Mouse (Mus musculus): Measurements from ENCODE around the gene Rpl37. TPM values are rescaled to one million over a fixed set of nuclear protein-coding genes. Genes with fewer than 3 reads are reported as not detected.

The Rpl37 gene
- polyA plus RNA-seq, 1 experiment: 606 TPM

GRCm38 (mm10) chr15:5105891-5106290, 10.6 kb upstream of the Rpl37 start:
- H3K27ac ChIP-seq (ENCODE audit: insufficient read depth, low read length): no peak overlapping the region
- no peak for TF ChIP-seq CTCF (IDR thresholded peaks at IDR 0.05; ENCODE audit: borderline replicate concordance, insufficient read depth, low read length)
- TF ChIP-seq POLR2A (IDR thresholded peaks at IDR 0.05; ENCODE audit: low read depth, low read length): no peak

GRCm38 (mm10) chr15:5106293-5106692, 10.2 kb upstream of the Rpl37 start:
- no peak for TF ChIP-seq CTCF (IDR thresholded peaks at IDR 0.05; ENCODE audit: borderline replicate concordance, insufficient read depth, low read length)
- no peak for TF ChIP-seq POLR2A (IDR thresholded peaks at IDR 0.05; ENCODE audit: low read depth, low read length)
- Histone ChIP-seq H3K27ac (ENCODE audit: insufficient read depth, low read length) (no peak overlapping the region), H3K4me3 (ENCODE audit: insufficient read depth, low read length) (no peak overlapping the region), H3K4me1 (ENCODE audit: control insufficient read depth, insufficient read depth, low read length) (no peaks in the 10 kb centered on the region)

More at GRCm38 (mm10) chr15:5105891-5106290, 10.6 kb upstream of the Rpl37 start:
- Histone ChIP-seq H3K4me3 (ENCODE audit: insufficient read depth, low read length) (no peak overlapping the region), H3K4me1 (ENCODE audit: control insufficient read depth, insufficient read depth, low read length) (no peaks in the 10 kb centered on the region)

DNA sequence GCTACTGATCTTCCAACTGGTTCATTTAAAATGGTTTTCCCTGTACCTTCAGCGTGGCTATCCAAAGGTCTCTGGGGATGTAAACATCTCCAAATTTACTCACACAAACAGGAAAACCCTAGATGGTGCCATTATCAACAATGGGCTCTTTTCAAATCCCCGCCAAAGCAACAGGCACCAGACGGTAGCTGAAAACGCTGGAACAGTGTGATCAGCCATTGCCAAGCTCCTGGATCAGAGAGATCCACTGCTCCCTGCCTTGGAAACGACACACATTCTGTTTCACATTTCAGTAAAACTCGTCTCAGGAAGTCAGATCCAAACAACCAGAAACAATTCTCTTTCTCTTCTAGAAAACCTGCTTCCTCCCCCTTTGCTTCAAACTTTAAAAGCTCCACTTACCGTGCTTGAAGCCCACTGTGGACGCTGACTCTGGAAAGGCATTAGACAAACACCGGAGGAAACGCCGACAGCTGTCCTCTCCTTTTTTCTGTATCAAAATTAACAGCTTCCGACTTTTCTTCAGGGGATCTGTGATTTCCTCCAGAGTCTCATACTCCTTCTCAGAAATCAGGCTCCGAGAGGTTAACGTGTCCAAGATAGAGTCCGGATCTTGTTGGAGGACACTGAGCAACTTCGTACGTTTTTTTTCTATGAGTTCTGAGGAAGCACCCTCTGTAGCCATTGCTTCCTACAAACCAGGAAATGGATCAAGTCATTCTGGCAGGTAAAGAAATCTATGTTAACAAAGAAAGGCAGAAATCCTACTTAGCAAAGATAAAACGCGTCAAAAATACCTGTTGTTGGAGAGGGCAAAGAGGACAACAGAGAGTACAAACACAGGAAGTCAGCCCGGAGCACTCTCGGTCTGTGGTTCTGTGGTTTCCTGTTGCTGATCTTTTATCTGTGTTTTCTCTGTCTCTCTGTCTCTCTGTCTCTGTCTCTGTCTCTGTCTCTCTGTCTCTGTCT, 8.5 kb upstream of the Rpl37 start, which contains the start of gene Card6:
Gene Card6 (minus strand): TSS at position 854 of the 969 bp plus-strand sequence.
- no peak for TF ChIP-seq POLR2A (IDR thresholded peaks at IDR 0.05; ENCODE audit: low read depth, low read length)
- TF ChIP-seq CTCF (IDR thresholded peaks at IDR 0.05; ENCODE audit: borderline replicate concordance, insufficient read depth, low read length): no peak
- Histone ChIP-seq H3K4me3 (ENCODE audit: insufficient read depth, low read length) (peak within 1 kb of the TSS; percentile 1), H3K27ac (ENCODE audit: insufficient read depth, low read length) (no peak within 1 kb of the TSS), H3K4me1 (ENCODE audit: control insufficient read depth, insufficient read depth, low read length) (no peaks in the 10 kb centered on the region)

DNA sequence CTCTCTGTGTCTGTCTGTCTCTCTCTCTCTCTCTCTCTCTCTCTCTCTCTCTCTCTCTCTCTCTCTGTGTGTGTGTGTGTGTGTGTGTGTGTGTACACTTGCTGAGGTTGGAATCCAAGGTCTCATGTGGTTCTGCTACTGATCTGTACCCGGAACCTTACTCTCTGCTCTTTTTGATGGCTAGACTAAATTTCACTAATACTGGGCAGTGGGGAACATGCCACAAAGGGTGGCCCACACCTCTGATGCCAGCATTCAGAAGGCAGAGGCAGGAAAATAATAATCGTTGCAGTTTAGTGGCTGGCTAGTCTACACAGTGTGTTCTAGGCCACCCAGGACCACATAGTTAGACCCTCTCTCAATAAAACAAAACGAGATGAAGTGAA, 7.8 kb upstream of the Rpl37 start:
- TF ChIP-seq POLR2A (IDR thresholded peaks at IDR 0.05; ENCODE audit: low read depth, low read length) (no peak), CTCF (IDR thresholded peaks at IDR 0.05; ENCODE audit: borderline replicate concordance, insufficient read depth, low read length) (no peak)
- Histone ChIP-seq H3K27ac (ENCODE audit: insufficient read depth, low read length) (no peak overlapping the region), H3K4me3 (ENCODE audit: insufficient read depth, low read length) (no peak overlapping the region), H3K4me1 (ENCODE audit: control insufficient read depth, insufficient read depth, low read length) (no peaks in the 10 kb centered on the region)

DNA sequence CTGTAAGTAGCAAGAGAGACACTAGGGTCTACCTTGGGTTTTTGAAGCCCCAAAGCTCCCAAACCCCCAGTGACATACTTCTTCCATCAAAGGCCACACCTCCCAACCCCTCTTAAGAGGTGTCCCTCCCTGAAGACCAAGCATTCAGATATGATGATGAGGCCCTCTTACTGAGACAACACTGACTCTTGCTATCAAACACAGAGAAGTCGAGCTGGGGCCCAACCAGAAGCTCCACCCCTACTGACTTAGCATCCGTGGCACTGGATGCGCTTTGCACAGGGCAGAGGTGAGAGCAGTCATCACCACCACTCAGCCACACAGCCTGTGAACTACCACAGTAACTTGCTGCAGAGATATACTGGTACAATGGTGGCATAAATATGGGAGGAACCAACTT, 3.8 kb upstream of the Rpl37 start:
- Histone ChIP-seq H3K4me1 (ENCODE audit: control insufficient read depth, insufficient read depth, low read length) (no peaks in the 10 kb centered on the region), H3K27ac (ENCODE audit: insufficient read depth, low read length) (no peak overlapping the region), H3K4me3 (ENCODE audit: insufficient read depth, low read length) (no peak overlapping the region)
- no peak for TF ChIP-seq CTCF (IDR thresholded peaks at IDR 0.05; ENCODE audit: borderline replicate concordance, insufficient read depth, low read length)
- no peak for TF ChIP-seq POLR2A (IDR thresholded peaks at IDR 0.05; ENCODE audit: low read depth, low read length)

DNA sequence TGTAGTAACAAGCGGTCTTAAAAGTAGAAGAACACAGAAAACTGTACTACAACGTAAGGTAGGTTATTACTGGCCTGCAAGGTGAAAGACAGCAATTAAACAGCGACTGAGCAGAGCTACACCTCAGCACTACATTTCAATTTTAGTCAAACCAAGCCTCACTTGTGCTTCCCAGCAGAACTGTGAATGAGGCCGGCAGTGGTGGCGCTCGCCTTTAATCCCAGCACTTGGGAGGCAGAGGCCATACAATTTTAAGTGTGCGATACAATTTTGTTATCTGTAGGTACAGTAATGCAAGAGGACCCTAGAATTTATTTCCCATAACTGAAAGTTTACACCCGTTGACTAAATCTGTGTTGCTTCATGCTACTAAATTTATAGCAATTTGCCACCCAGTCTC, 1.3 kb upstream of the Rpl37 start:
- Histone ChIP-seq H3K4me1 (ENCODE audit: control insufficient read depth, insufficient read depth, low read length) (no peaks in the 10 kb centered on the region), H3K27ac (ENCODE audit: insufficient read depth, low read length) (peak overlapping the region; percentile 83), H3K4me3 (ENCODE audit: insufficient read depth, low read length) (peak overlapping the region; percentile 30)
- no peak for TF ChIP-seq CTCF (IDR thresholded peaks at IDR 0.05; ENCODE audit: borderline replicate concordance, insufficient read depth, low read length)
- TF ChIP-seq POLR2A (IDR thresholded peaks at IDR 0.05; ENCODE audit: low read depth, low read length): no peak

DNA sequence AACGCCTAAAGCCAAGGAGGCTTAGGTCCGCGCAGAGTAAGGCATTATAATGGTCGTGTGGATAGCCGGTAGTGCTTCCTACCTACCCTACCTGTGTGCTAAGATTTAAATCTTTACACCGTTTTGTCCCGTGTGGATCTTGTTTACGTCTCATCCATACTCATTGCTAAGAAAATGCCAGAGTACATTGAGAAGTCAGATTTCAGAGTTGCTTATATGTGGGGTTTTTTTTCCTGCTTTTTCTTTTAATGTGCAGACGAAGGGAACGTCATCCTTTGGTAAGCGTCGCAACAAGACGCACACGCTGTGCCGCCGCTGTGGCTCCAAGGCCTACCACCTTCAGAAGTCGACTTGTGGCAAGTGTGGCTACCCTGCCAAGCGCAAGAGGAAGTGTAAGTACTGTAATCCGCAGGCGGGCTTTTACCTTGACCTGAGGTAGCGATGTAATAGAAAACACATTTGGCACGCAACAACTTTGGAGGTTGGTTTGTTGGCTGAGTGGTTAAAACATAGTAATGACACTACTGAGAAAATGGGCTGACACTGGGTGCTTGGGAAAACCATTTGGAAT, 671 bp downstream of the Rpl37 start:
- no peak for TF ChIP-seq POLR2A (IDR thresholded peaks at IDR 0.05; ENCODE audit: low read depth, low read length)
- TF ChIP-seq CTCF (IDR thresholded peaks at IDR 0.05; ENCODE audit: borderline replicate concordance, insufficient read depth, low read length): no peak
- Histone ChIP-seq H3K27ac (ENCODE audit: insufficient read depth, low read length) (peak overlapping the region; percentile 73), H3K4me3 (ENCODE audit: insufficient read depth, low read length) (peak overlapping the region; percentile 97), H3K4me1 (ENCODE audit: control insufficient read depth, insufficient read depth, low read length) (no peaks in the 10 kb centered on the region)

- peak overlapping the region; percentile 26 for H3K4me3 ChIP-seq (ENCODE audit: insufficient read depth, low read length)
- TF ChIP-seq POLR2A (IDR thresholded peaks at IDR 0.05; ENCODE audit: low read depth, low read length) (no peak), CTCF (IDR thresholded peaks at IDR 0.05; ENCODE audit: borderline replicate concordance, insufficient read depth, low read length) (no peak)
Measured at GRCm38 (mm10) chr15:5118626-5119025, 2.2 kb downstream of the Rpl37 start.

DNA sequence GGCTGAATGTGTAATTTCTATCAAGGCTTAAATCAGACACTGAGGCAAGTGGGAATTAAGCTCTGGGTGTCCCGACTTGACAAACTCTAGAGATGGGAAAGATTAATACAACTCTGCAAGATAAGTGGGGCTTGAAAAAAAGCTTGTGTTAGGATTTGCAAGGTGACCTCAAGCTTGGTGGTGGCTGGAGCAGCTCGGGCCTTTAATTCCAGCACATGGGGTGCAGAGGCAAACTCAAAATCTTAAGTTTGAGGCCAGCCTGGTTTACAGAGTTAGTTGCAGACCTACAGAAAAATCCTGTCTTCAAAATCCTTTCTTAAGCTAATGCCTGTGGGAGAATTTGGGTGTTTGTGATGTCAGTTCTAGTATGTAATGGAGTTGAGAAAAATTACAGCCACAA, 2.7 kb downstream of the Rpl37 start:
- H3K27ac ChIP-seq (ENCODE audit: insufficient read depth, low read length): no peak overlapping the region
- TF ChIP-seq POLR2A (IDR thresholded peaks at IDR 0.05; ENCODE audit: low read depth, low read length): no peak
- no peak for TF ChIP-seq CTCF (IDR thresholded peaks at IDR 0.05; ENCODE audit: borderline replicate concordance, insufficient read depth, low read length)
- H3K4me1 ChIP-seq (ENCODE audit: control insufficient read depth, insufficient read depth, low read length): no peaks in the 10 kb centered on the region
- no peak overlapping the region; the same call in 1 of the 2 replicates for H3K4me3 ChIP-seq (ENCODE audit: insufficient read depth, low read length)

More at GRCm38 (mm10) chr15:5118626-5119025, 2.2 kb downstream of the Rpl37 start:
- H3K27ac ChIP-seq (ENCODE audit: insufficient read depth, low read length): no peak overlapping the region
- no peaks in the 10 kb centered on the region for H3K4me1 ChIP-seq (ENCODE audit: control insufficient read depth, insufficient read depth, low read length)

DNA sequence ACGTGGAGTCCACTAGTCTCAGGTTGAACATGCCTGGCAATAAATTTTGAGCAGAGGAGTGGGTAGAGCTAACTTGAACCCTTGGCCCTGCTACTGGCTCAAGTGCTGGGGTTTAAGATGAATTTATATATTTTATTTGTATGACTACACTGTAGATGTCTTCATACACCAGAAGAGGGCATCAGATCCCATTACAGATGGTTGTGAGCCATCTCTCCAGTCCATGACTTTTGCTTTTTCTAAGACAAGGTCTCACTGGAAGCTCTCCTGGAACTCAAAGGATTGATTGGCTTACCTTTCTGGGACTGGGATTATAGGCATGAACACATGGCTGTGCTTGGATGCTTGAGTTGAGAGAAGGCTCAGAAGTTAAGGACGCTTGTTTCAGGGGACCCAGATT, 3.3 kb downstream of the Rpl37 start:
- Histone ChIP-seq H3K27ac (ENCODE audit: insufficient read depth, low read length) (no peak overlapping the region), H3K4me1 (ENCODE audit: control insufficient read depth, insufficient read depth, low read length) (no peaks in the 10 kb centered on the region)
- TF ChIP-seq POLR2A (IDR thresholded peaks at IDR 0.05; ENCODE audit: low read depth, low read length) (0 out of 2 replicates have a peak, but pooled peaks have one; percentile 13), CTCF (IDR thresholded peaks at IDR 0.05; ENCODE audit: borderline replicate concordance, insufficient read depth, low read length) (no peak)

More for the DNA sequence above, 3.3 kb downstream of the Rpl37 start:
- H3K4me3 ChIP-seq (ENCODE audit: insufficient read depth, low read length): no peak overlapping the region

All from embryonic fibroblast, embryonic 13.5 days (primary cell).